8 mouse cellular contexts compared by ENCODE assay signal in genomic region chr1:178529512-178530300, GRCm38 (mm10). TPM values are rescaled to one million over a fixed set of nuclear protein-coding genes. Genes with fewer than 3 reads are reported as not detected.
DNase-seq lines count a peak whose midpoint lies in the region; ATAC-seq and TF ChIP-seq lines count a peak whose summit lies in the region.

No protein-coding gene starts in this region.

- H3K36me3 ChIP-seq in stomach, embryonic 14.5 days (ENCODE audit: control insufficient read depth, insufficient read depth, low read length) = no peaks in the 10 kb centered on the region; the same call in 1 of the 2 replicates

- ATAC-seq in stomach, embryonic 14.5 days (ENCODE audit: insufficient number of reproducible peaks, insufficient read depth, low FRiP score, low read depth) = no peak

- WGBS in cerebellum, adult 2 months = under 1% methylated on average over 38 of the region's 38 CpGs
- under 1% methylated on average over 37 of the region's 38 CpGs for WGBS in stomach, embryonic 14.5 days

- no peaks in the 10 kb centered on the region for H3K27me3 ChIP-seq in cerebellum, adult 2 months (ENCODE audit: control insufficient read depth, insufficient read depth, low read length)
- H3K27me3 ChIP-seq in stomach, embryonic 14.5 days (ENCODE audit: control insufficient read depth, insufficient read depth, low read length) = no peaks in the 10 kb centered on the region

- H3K27ac ChIP-seq in cerebellum, adult 2 months (ENCODE audit: insufficient read depth, low read length) = peak overlapping the region; percentile 86
- H3K27ac ChIP-seq in stomach, embryonic 14.5 days (ENCODE audit: low read length) = peak overlapping the region; percentile 74; the same call in 1 of the 2 replicates

- peak overlapping the region; percentile 81 for H3K4me3 ChIP-seq in cerebellum, adult 2 months (replicated peaks; ENCODE audit: insufficient read depth, low read depth, low read length)
- peak overlapping the region; percentile 67 for H3K4me3 ChIP-seq in stomach, embryonic 14.5 days (ENCODE audit: low read depth, low read length)

- peak overlapping the region; percentile 100 for H3K4me2 ChIP-seq in stomach, embryonic 14.5 days (replicated peaks; ENCODE audit: low read depth, low read length)

- H3K9ac ChIP-seq in stomach, embryonic 14.5 days (replicated peaks; ENCODE audit: low read depth, low read length) = peak overlapping the region; percentile 55

- peaks cover 4% of the 10 kb centered on the region; the same call in 1 of the 2 replicates for H3K4me1 ChIP-seq in cerebellum, adult 2 months (ENCODE audit: control insufficient read depth, insufficient read depth, low read length)
- H3K4me1 ChIP-seq in stomach, embryonic 14.5 days (ENCODE audit: control insufficient read depth, insufficient read depth, low read length) = peaks cover 17% of the 10 kb centered on the region

- no peak for TF ChIP-seq POLR2A in cerebellum, adult 2 months (IDR thresholded peaks at IDR 0.05; ENCODE audit: borderline replicate concordance, insufficient read depth, low read length)

- no peaks in the 10 kb centered on the region for H3K9me3 ChIP-seq in stomach, embryonic 14.5 days (ENCODE audit: control insufficient read depth, low read depth, low read length)

- no peak for TF ChIP-seq CTCF in cerebellum, adult 2 months (IDR thresholded peaks at IDR 0.05; ENCODE audit: borderline replicate concordance, insufficient read depth, low read depth, low read length)

- DNase-seq in ovary, postnatal 10 days (ENCODE audit: low spot score) = peak; percentile 9
- no peak for DNase-seq in ovary, adult 18-20 months (ENCODE audit: low spot score)
- peak; percentile 40 to 59 for DNase-seq in cerebellum, adult 2 months
- DNase-seq in frontal cortex, postnatal 25 days (ENCODE audit: low spot score in 2 of 2) = peak; percentile 7 to 22
- DNase-seq in kidney, postnatal 36 days = peak; percentile 2 to 13
- peak; percentile 10 for DNase-seq in lung, postnatal 10 days
- no peak for DNase-seq in spleen, postnatal 4 days (ENCODE audit: low spot score in 2 of 2)

RNA-seq across cellular contexts. Expression of gene Kif26b, which starts 0.8 kb away (rescaled TPM):
- polyA plus RNA-seq in cerebellum, adult 2 months (2012; rRNA removed) = 15.6 and 17.3 TPM in 2 replicates
- polyA plus RNA-seq in stomach, embryonic 14.5 days (2014; fragmentation: Nextera tagmentation; extraction: Ambion mirVana) = 7.6 and 8.1 TPM in 2 replicates

Comparison
In these comparisons a context has a peak if more than half of its experiments do, and no peak if none do; other contexts are left out.
1. DNase-seq: peak in ovary, postnatal 10 days (single experiment), cerebellum, adult 2 months (2 of 2), frontal cortex, postnatal 25 days (2 of 2), kidney, postnatal 36 days (2 of 2) and lung, postnatal 10 days (single experiment); none in ovary, adult 18-20 months (single experiment) and spleen, postnatal 4 days (0 of 2).